Mouse (Mus musculus) left cerebral cortex, adult 18-20 months (tissue): ENCODE results near the gene Tln2. TPM values are rescaled to one million over a fixed set of nuclear protein-coding genes. Genes with fewer than 3 reads are reported as not detected.

ENCODE experiments used
- DNase-seq, 2 experiments: peaks; one replicate each; pipeline ENCODE4 v3.0.0; 2021 to 2022; ENCODE audit warnings: low spot score in 2 of 2, mixed read lengths in 1 of 2
- long read RNA-seq, 2 experiments: library from polyadenylated mRNA; stranded (forward); transcript quantifications; one replicate each; pipeline ENCODE4 v2.0.0; 2021
- total RNA-seq, 2 experiments: library from RNA; stranded (reverse); gene quantifications; 2 replicates each; pipeline ENCODE4 v1.2.3; 2021

Tln2 gene
- total RNA-seq: 10 to 100 TPM; 81.5 to 85.2 TPM
- long read RNA-seq, experiment 1, full-length matches to known transcripts: 1 of 23 reads
- long read RNA-seq, experiment 1, partial matches to known transcripts: 12 of 23 reads
- long read RNA-seq, experiment 1, other reads (novel, unspliced or antisense): 10 of 23 reads
- long read RNA-seq, experiment 2, partial matches to known transcripts: 7 of 14 reads
- long read RNA-seq, experiment 2, other reads (novel, unspliced or antisense): 7 of 14 reads

GRCm38 (mm10) chr9:67559603-67560002 is at the start of gene Tln2:
Gene Tln2 (minus strand): TSS chr9:67559703.
- no peak for DNase-seq

GRCm38 (mm10) chr9:67609226-67609625 is 49.7 kb upstream of the Tln2 start:
- no peak for DNase-seq

- no peak for DNase-seq
Measured at GRCm38 (mm10) chr9:67607786-67608366, 48.4 kb upstream of the Tln2 start.

GRCm38 (mm10) chr9:67607268-67607667 is 47.8 kb upstream of the Tln2 start:
- no peak for DNase-seq

- no peak for DNase-seq
Measured at GRCm38 (mm10) chr9:67605867-67606435, 46.4 kb upstream of the Tln2 start.

GRCm38 (mm10) chr9:67604940-67605339 is 45.4 kb upstream of the Tln2 start:
- no peak for DNase-seq

GRCm38 (mm10) chr9:67602347-67602746 is 42.8 kb upstream of the Tln2 start:
- DNase-seq: no peak

GRCm38 (mm10) chr9:67595221-67595620 is 35.7 kb upstream of the Tln2 start:
- no peak for DNase-seq

- DNase-seq: no peak
Measured at GRCm38 (mm10) chr9:67593469-67594141, 34.1 kb upstream of the Tln2 start.

- DNase-seq: no peak
Measured at GRCm38 (mm10) chr9:67592726-67593125, 33.2 kb upstream of the Tln2 start.

GRCm38 (mm10) chr9:67587111-67587510 is 27.6 kb upstream of the Tln2 start:
- no peak for DNase-seq

GRCm38 (mm10) chr9:67586489-67586888 is 27.0 kb upstream of the Tln2 start:
- no peak for DNase-seq

- no peak for DNase-seq
Measured at GRCm38 (mm10) chr9:67584871-67585270, 25.4 kb upstream of the Tln2 start.

- no peak for DNase-seq
Measured at GRCm38 (mm10) chr9:67581581-67582280, 22.2 kb upstream of the Tln2 start.

GRCm38 (mm10) chr9:67579541-67579940 is 20.0 kb upstream of the Tln2 start:
- no peak for DNase-seq

- no peak for DNase-seq
Measured at GRCm38 (mm10) chr9:67574721-67575248, 15.3 kb upstream of the Tln2 start.

GRCm38 (mm10) chr9:67573683-67573979 is 14.1 kb upstream of the Tln2 start:
- no peak for DNase-seq

GRCm38 (mm10) chr9:67572790-67573682 is 13.5 kb upstream of the Tln2 start:
- peak; percentile 23 to 37 for DNase-seq

- DNase-seq: no peak
Measured at GRCm38 (mm10) chr9:67565801-67566258, 6.3 kb upstream of the Tln2 start.

GRCm38 (mm10) chr9:67549811-67550501 is 9.5 kb downstream of the Tln2 start:
- DNase-seq: no peak
